Mouse (Mus musculus) olfactory bulb, adult 2 months (tissue): ENCODE data around the gene Tmf1.

ENCODE experiments used
- CTCF ChIP-seq: fragments of 200-500 bp; IDR thresholded peaks from 2 replicates; pipeline ENCODE4 v1.5.1; 2012; ENCODE audit warnings: low read depth, mild to moderate bottlenecking, low read length, moderate library complexity; ENCODE audit not compliant: insufficient read depth
- POLR2A ChIP-seq: fragments of 200-500 bp; IDR thresholded peaks from 2 replicates; pipeline ENCODE4 v1.6.1; 2012; ENCODE audit warnings: mild to moderate bottlenecking, low read depth, low read length, moderate library complexity; ENCODE audit not compliant: insufficient read depth

DNA sequence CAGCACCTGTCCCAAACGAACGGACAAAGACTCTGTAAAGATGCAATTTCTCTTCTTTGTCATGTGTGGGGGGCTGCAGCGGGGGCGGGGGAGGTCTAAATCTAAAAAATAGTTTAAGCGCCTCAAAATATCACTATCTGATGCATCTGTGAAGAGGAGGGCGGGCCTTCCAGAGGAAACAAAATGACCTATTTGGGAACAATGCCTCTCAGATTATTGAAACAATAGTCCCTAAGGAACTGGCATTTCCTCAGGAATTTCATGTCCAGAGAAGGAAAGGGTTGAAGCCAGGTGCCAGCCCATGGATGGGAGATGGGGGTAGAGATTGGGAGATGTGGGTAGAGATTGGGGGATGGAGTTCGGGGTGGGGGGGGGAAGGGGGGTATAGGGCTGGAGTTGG lies 37.1 kb downstream of the Tmf1 start:
- TF ChIP-seq CTCF (no peak), POLR2A (no peak)
